Mouse (Mus musculus) liver, postnatal 0 days (tissue): ENCODE data around the gene Cmtm8.

Experiments used
- CTCF ChIP-seq: sonication (generic); IDR thresholded peaks from 2 replicates; pipeline ENCODE4 v1.5.1; 2016; ENCODE audit warnings: antibody characterized with exemption, low read depth
- EP300 ChIP-seq: IDR thresholded peaks from 2 replicates; pipeline ENCODE4 v1.6.1; 2016; ENCODE audit warnings: antibody characterized with exemption, low read depth, mild to moderate bottlenecking

GRCm38 (mm10) chr9:114767507-114767906 lies 76.4 kb downstream of the Cmtm8 start:
- TF ChIP-seq EP300, result no peak
- no peak for TF ChIP-seq CTCF
